Mouse (Mus musculus) retina, embryonic 14.5 days (tissue): ENCODE results near the gene Alpl.
A peak's percentile ranks its signal among the peaks of the same experiment; 100 is the strongest.

ENCODE experiments used
- DNase-seq: peaks from one replicate; pipeline ENCODE4 v3.0.0-alpha.2; 2015; ENCODE audit warnings: low spot score

Gene Alpl

DNA sequence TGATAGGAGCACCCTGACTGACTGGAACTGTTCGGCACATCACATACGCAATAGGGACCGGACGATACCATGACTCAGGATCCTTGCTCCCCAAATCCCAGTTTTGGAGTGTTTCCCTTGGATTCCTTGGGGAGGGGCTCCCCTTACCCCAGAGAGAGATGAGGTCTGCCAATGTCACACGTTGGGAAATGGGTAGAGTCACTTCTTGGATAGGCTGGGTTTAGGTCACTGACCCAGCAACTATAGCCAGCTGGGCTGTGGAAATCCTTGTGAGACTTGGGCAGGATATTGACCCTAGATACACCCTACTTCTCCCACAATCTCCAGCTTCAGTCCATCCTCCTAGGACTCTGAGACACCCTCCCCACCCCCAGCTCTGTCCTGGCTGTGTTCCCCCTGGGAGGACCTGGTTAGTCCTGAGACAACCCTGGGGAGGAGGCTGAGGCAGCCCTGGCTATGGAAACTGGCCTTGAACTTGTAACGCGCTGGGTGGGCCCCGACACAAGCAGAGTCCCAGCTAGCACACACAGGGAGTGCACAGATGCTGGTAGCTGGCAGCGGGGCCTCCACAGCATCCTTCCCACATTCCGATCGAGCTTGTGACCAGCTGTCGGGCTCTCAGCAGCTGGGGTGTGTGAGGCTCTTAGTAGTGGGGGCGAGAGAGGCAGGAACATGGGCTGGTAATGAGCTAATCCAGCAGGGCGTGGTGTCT, 25.1 kb downstream of the Alpl start:
- DNase-seq, result no peak

DNA sequence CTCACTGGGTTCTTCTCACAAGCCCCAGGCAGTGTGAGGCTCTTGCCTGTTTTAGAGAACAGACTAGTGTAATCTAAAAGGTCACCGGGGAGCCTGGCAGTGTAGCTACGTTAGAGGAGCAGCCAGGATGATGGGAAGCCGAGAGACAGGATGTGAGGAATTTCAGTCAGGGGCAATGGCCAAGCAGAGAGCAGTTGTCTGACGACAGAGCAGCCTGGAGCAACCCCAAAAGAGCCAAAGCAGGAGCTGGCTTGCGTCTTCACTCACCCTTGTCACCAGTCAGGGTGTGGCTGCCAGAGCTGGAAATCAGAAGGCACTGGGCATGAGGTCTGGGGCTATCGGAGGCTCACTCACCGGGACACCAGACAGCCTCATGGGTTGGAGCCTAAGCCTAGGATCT, 26.5 kb downstream of the Alpl start:
- no peak for DNase-seq

DNA sequence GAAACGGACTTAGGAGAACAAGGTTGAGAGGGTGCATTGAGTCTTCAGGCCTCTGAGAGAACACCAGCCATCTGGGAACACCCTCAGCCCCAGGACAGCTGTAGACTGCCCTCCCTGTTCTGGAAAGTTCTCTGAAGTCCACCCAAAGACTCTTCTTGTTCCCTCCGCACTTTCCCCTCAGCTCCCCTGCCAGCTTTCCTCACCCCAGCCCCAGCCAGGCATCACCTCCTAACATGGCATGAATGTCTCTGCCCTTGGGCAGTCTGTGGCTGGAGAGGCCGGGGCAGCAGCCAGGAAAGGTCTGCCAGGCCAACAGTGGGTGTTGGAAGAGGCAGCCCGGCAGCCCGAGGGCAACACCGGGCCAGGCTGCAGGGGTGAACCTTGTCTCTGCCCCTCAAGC, 27.4 kb downstream of the Alpl start:
- DNase-seq, result no peak

- no peak for DNase-seq
Measured at GRCm38 (mm10) chr4:137768381-137768780, 27.8 kb downstream of the Alpl start.

DNA sequence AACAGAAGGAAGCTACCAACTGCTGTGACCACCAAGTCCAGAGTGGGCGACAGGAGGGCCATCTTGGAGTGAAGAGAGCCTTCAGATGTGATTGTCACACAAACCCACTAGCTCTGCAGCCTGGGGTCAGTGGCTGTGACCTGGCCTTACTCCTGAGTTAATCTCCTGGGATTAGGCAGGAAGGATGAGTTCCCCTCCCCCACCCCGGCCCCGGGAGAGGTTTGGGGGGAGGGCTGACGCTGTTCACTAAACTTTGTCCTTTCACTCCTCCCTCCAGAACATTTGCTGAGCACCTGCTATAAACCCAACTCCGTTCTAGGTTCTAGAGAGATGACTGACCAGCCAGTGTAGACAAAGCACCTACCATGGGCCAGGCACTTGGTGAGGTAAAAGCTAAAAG, 29.8 kb downstream of the Alpl start:
- no peak for DNase-seq

DNA sequence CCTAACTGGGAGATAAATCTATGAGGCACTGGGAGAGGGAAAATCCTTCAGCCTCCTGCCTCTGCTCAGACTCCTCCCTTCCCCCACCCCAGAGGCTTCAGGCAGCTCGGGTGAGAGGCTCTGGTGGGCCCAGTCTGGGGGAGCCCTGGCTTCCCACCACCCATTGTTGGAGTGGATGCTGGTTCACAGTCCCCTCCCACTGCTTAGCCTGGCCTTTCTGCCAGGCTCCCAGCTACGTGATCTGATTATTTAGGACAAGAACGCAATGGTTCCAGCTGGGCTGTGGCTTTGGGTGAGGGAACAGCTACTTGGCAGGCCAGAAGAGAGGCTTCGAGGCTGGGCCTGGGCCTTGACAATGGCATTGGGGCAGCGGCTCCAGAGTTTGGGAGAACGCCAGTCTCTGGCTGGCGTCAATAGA, 30.6 kb downstream of the Alpl start:
- peak; percentile 69 for DNase-seq

DNA sequence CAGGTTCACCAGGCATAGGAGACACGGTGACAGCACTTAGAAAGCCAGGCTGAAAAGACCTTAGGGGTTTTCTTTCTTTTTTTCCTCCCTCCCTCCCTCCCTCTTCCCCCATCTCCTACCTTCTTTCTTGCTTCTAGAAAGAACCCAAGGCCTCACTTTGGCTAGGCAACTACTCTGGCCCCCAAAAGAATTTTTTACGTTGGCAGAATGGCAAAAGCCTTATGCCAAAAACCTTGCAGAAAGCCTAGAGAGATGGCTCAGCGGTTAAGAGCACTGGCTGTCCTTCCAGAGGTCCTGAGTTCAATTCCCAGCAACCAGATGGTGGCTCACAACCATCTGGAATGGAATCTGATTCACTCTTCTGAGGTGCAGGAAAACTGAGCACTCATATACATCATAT, 31.6 kb downstream of the Alpl start:
- DNase-seq, result no peak

DNA sequence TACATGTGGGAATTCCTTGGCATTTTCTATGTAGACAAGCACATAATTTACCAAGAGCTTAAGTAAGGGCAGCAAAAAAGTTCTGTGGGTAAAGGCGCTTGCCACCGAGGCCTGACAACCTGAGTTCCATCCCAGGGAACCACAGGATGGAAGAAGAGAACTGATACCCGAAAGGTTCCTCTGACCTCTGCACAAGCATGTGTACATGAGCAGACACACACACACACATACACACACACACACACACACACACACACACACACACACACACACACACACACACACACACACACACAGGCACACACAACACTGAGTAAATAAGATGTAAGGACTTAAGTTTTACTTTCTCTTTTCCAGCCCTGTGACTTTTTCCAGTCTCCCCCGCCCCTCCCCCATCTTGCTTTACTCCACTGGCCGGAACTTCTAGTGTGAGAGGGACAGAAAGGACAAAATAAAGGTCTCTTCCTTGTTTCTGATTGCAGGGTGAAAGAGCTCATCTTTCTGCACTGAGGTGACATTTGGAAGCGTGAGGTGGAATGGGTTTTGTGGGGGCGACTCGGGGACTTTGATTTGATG, 32.2 kb downstream of the Alpl start:
- DNase-seq, result no peak

DNA sequence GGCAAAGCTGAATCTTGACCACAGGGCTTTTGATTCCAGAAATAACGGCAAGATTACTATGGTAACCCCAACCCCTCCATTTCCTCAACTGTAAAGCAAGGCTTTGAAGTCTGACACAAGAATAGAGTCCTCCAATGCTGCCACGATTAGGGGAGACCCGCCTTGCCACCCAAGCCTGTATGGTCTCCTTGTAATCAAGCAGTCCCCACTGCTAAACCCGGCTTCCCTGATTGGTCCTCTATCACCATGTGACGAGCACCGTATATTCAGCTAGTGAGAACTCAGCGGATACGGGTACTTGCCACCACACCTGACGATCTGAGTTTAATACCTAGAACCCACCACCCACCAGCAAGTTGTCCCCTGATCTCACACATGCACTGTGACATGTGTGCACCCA, 33.3 kb downstream of the Alpl start:
- no peak for DNase-seq

DNA sequence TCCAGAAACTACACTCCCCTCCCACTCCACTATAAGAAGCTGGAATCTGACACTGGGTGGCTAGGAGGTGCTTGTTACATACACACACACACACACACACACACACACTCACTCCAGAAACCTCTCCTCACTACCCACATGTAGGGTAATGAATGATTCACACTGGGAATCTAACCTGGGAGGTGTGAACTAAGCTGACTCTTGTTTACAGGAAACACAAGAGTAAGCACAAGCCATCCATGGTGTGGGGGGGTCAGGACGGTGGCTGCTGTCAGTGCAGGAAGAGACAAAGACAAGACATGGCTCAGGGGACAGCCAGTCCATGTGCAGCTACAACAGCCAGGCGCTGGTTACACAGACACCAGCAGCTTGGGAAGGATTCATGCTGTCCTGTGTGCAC, 41.7 kb downstream of the Alpl start:
- no peak for DNase-seq

- no peak for DNase-seq
Measured at GRCm38 (mm10) chr4:137753199-137753598, 43.0 kb downstream of the Alpl start.

GRCm38 (mm10) chr4:137752471-137752870, 43.7 kb downstream of the Alpl start:
- no peak for DNase-seq

DNA sequence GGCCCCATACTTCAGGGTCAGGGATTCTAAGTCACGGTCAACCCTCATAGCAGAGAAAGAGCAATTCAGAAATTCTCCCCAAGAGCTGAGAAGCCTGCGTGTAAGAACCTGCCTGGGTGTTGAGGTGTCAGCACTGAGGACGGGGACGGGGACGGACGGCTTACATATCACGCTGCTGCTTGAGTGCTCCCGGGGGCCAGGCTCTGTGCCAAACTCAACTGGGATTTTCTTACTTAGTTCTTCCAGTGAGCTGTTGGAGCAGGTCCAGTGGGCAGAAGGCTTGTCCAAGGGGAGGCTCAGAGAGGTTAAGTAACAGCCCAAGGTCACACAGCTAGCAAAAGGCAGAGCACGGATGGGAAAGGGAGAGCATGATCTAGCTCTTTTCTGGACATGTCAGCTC, 44.5 kb downstream of the Alpl start:
- no peak for DNase-seq

DNA sequence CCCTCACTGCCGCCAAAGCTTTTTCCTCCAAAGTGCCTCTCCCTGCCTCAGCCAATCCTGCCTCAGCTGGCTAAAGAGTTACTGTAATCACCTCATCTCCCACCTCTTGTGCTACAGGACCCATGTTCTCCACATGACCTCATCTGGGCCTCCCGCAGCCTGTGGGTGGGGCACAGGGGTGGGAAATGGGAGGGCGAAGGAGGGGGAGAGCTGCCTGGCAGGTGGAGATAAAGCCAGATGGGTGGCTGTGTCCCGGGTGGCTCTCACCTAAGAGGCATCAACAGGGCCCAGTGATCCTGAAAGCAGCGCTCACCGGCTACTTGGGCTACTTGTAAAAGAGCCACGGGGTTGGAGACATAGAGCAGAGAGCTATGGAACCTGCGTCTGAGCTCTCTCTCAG, 44.9 kb downstream of the Alpl start:
- no peak for DNase-seq

DNA sequence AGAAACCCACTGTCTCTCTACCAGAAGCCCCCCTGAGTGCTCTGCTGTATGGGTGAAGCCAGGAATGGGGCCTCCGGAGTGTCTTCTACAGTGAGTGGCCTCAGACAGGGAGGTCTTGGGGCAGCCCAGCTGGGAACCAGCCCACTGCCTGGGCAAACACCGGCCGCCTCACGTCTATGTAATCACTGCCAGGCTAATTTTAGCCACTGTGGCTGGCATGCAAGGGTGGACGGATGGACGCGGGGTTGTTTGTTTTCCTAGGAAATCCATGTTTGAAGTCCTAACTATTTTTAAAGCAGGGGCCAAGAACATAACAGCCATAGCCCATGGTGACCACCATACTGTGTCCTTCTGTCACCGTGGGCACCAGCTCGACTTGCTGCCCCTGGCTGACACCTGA, 46.1 kb downstream of the Alpl start:
- DNase-seq, result no peak

DNA sequence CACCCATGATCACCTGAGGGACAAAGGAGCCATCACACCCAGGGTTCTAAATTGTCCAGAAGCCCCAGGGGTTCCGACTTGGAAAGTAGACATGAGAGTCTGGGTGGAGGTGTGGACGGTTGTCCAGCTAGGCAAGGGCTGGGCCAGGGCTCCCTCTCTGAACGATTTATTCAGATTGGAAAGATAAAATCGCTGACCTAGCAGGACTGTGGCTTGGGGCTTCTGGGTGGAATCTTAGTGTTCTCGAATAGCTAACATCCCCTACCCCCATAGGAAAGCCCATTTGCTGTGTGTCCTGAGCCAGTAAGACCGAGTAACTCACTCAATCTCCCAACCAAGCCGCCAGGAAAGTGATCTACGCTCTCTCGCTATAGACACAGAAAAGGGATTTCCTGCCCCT, 46.5 kb downstream of the Alpl start:
- DNase-seq, result no peak

GRCm38 (mm10) chr4:137748726-137749125, 47.5 kb downstream of the Alpl start:
- DNase-seq, result no peak

GRCm38 (mm10) chr4:137747590-137747989, 48.6 kb downstream of the Alpl start:
- no peak for DNase-seq

GRCm38 (mm10) chr4:137747091-137747490, 49.1 kb downstream of the Alpl start:
- DNase-seq, result no peak

DNA sequence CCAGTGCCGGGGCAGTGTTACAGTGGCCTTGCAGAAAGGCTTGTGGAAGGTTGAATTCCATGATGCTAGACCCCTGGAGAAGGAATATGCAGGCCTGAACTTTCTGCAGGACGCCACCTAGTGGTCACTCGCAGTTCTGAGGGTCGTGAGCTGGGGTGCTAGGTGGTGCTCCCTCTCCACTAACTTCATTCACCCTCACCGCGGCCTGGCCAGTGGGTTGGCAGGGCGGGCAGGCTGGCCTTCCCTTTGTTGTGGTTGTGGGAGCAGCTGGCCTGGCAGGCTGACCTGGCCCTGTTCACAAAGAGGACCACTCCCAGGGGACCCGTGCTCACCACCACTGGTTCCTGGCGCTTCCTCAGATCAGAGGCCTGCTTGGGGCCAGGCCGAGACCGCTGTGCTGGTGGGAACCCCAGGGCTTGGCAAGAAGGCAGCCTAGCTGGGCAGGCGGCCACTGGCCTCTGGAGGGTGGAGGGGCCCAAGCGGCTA, 51.7 kb downstream of the Alpl start:
- DNase-seq, result peak; percentile 61

DNA sequence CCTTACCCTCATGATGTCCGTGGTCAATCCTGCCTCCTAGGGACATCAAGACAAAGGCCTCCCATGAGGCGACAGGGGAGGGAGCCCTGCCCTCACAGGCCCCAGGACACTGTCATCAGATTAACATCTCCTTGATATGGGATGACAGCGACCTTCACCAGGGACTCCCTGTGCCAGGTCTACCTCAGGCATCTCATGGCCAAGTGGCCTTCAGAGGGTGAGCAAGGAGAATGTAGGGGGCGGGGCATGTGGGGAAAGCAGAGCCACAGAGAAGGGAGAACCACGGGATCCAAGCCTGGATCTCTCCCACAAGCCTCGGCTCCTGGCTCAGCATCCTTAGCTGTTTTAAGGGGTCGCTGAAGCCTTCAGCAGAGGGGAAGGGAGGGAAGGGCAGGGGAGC, 52.4 kb downstream of the Alpl start:
- no peak for DNase-seq

DNA sequence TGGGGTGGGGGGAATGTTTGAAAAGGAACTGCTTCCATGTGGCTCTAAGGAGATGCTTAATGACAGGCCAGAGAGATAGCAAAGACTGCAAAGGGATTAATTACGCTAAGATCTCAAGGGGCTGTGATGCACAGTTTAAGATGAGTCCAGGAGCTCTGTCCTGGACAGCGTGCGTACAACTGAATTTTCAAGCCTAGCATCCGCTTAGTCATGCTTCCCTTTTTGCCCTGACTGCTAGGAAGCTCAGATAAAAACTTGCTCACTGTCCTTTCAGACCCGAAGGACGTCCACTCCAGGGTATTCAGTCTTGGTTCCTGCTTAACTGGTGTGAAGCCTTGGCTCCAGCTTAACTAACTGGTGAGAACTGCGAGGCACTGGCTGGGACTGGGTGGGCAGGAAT, 55.8 kb downstream of the Alpl start:
- DNase-seq, result no peak

DNA sequence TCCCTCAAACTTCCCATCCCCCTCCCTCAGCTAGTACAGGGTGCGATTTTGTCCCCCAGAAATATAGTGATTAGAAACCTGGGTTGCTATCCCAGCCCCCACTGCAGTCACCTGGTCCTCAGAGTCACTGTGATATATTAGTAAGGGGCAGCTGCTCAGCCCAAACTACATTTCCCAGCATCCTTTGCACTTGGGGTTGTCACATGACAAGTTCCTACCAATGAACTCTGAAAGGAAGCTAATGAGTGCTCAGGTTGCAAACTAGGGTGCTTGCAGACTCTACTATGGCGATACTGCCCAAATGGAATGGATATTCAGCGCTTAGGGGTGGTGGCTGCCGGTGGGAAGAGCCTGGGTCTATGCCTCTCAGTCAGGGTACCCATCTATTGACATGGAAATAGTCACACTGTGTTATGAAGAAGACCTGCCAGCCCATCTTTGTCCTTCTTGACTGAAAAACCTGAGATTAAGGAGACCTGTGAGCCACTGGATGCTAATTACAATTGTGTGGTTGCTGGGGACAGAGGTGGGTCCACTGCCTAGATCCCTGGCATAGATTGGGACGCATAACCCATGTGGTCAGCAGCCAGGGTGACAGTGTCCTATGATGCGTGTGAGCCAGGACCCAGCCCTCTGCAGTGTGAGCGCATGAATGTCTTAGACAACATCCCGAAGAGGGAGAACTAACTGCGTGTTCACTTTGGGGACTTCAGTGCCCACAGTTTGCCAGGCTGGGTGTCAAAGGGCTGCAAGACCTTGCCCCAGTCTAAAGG, 56.8 kb downstream of the Alpl start:
- peak; percentile 78 for DNase-seq
